Mouse (Mus musculus) forebrain, embryonic 15.5 days (tissue): ENCODE data around the gene Tmem44. TPM values are rescaled to one million over a fixed set of nuclear protein-coding genes. Genes with fewer than 3 reads are reported as not detected.
A peak's percentile ranks its signal among the peaks of the same experiment; 100 is the strongest.

ENCODE experiments used
- ATAC-seq: fragments of 200-750 bp; cut with Nextera tagmentation; replicated peaks from 2 replicates; pipeline ENCODE4 v1.8.0; 2017; ENCODE audit warnings: mild to moderate bottlenecking, moderate TSS enrichment, moderate library complexity
- H3K27ac ChIP-seq: fragments of 300-500 bp; sonication (generic); replicated peaks from 2 replicates; pipeline ENCODE4 v1.5.1; 2015; ENCODE audit warnings: mild to moderate bottlenecking, inconsistent platforms
- H3K27me3 ChIP-seq: fragments of 300-500 bp; sonication (generic); 2 replicates; pipeline ENCODE4 v1.6.1; 2015; ENCODE audit warnings: inconsistent platforms
- H3K36me3 ChIP-seq: fragments of 300-500 bp; sonication (generic); 2 replicates; pipeline ENCODE4 v1.6.1; 2015; ENCODE audit warnings: mild to moderate bottlenecking, inconsistent platforms
- H3K4me1 ChIP-seq: fragments of 300-500 bp; sonication (generic); 2 replicates; pipeline ENCODE4 v1.6.1; 2015; ENCODE audit warnings: inconsistent platforms
- H3K4me2 ChIP-seq: fragments of 300-500 bp; sonication (generic); replicated peaks from 2 replicates; pipeline ENCODE4 v1.6.1; 2015; ENCODE audit warnings: mild to moderate bottlenecking, inconsistent platforms
- H3K4me3 ChIP-seq: fragments of 300-500 bp; sonication (generic); 2 replicates; pipeline ENCODE4 v1.5.1; 2015; ENCODE audit warnings: mild to moderate bottlenecking, inconsistent platforms
- H3K9ac ChIP-seq: fragments of 300-500 bp; sonication (generic); replicated peaks from 2 replicates; pipeline ENCODE4 v1.6.1; 2015; ENCODE audit warnings: mild to moderate bottlenecking, inconsistent platforms
- H3K9me3 ChIP-seq: fragments of 300-500 bp; sonication (generic); 2 replicates; pipeline ENCODE4 v1.6.1; 2016; ENCODE audit warnings: inconsistent platforms
- WGBS: fragments of 180-500 bp; shearing (Covaris S2); methylation state at CpG from one replicate; pipeline ENCODE4 v1.1.7; 2015; ENCODE audit warnings: mixed read lengths; 5-methylcytosine and 5-hydroxymethylcytosine counted together
- polyA plus RNA-seq: library from polyadenylated mRNA; unstranded; fragments of >200 nt; fragmentation: Nextera tagmentation; extraction: Ambion mirVana; gene quantifications from 2 replicates; pipeline ENCODE4 v1.2.1, GENCODE M21; 2015

The Tmem44 gene
- polyA plus RNA-seq, 1 experiment from 2014 or later, result 89.6 TPM

GRCm38 (mm10) chr16:30548291-30548690, 2.4 kb downstream of the Tmem44 start:
- WGBS, result 80% methylated on average over 5 of the region's 5 CpGs

GRCm38 (mm10) chr16:30544693-30545092, 5.9 kb downstream of the Tmem44 start:
- Histone ChIP-seq H3K9me3 (no peaks in the 10 kb centered on the region), H3K4me1 (peaks cover 19% of the 10 kb centered on the region), H3K27me3 (no peaks in the 10 kb centered on the region), H3K9ac (no peak overlapping the region), H3K4me2 (no peak overlapping the region), H3K36me3 (peaks cover 41% of the 10 kb centered on the region), H3K4me3 (no peak overlapping the region), H3K27ac (no peak overlapping the region)
- WGBS, result 94% methylated on average over 4 of the region's 4 CpGs
- no peak for ATAC-seq

More at GRCm38 (mm10) chr16:30548291-30548690, 2.4 kb downstream of the Tmem44 start:
- no peaks in the 10 kb centered on the region for H3K27me3 ChIP-seq
- H3K4me3 ChIP-seq, result peak overlapping the region; percentile 86
- peak overlapping the region; percentile 74 for H3K4me2 ChIP-seq
- H3K9ac ChIP-seq, result peak overlapping the region; percentile 97; the same call in 1 of the 2 replicates
- H3K4me1 ChIP-seq, result peaks cover 34% of the 10 kb centered on the region
- H3K9me3 ChIP-seq, result no peaks in the 10 kb centered on the region
- no peak overlapping the region for H3K27ac ChIP-seq
- H3K36me3 ChIP-seq, result peaks cover 31% of the 10 kb centered on the region
- ATAC-seq, result no peak

GRCm38 (mm10) chr16:30543386-30543785, 7.3 kb downstream of the Tmem44 start:
- ATAC-seq, result no peak
- no peaks in the 10 kb centered on the region for H3K9me3 ChIP-seq
- no peak overlapping the region for H3K4me2 ChIP-seq
- H3K4me3 ChIP-seq, result no peak overlapping the region
- 88% methylated on average over 9 of the region's 9 CpGs for WGBS
- peaks cover 41% of the 10 kb centered on the region for H3K36me3 ChIP-seq
- H3K27me3 ChIP-seq, result no peaks in the 10 kb centered on the region
- H3K4me1 ChIP-seq, result peaks cover 6% of the 10 kb centered on the region
- H3K27ac ChIP-seq, result no peak overlapping the region
- H3K9ac ChIP-seq, result no peak overlapping the region

- Histone ChIP-seq H3K4me1 (peaks cover 3% of the 10 kb centered on the region), H3K9me3 (no peaks in the 10 kb centered on the region), H3K4me2 (no peak overlapping the region), H3K36me3 (peaks cover 41% of the 10 kb centered on the region), H3K4me3 (no peak overlapping the region), H3K9ac (no peak overlapping the region), H3K27me3 (no peaks in the 10 kb centered on the region), H3K27ac (no peak overlapping the region)
- no peak for ATAC-seq
- whole genome bisulfite sequencing, result 88% methylated on average over 6 of the region's 6 CpGs
Measured at GRCm38 (mm10) chr16:30542826-30543225, 7.8 kb downstream of the Tmem44 start.

- peaks cover 30% of the 10 kb centered on the region; the same call in 1 of the 2 replicates for H3K36me3 ChIP-seq
- H3K4me1 ChIP-seq, result no peaks in the 10 kb centered on the region
- no peak overlapping the region for H3K4me2 ChIP-seq
- H3K27me3 ChIP-seq, result no peaks in the 10 kb centered on the region
- H3K9ac ChIP-seq, result no peak overlapping the region
- WGBS, result 69% methylated on average over 20 of the region's 20 CpGs
- ATAC-seq, result no peak
- no peak overlapping the region for H3K4me3 ChIP-seq
- no peaks in the 10 kb centered on the region for H3K9me3 ChIP-seq
- H3K27ac ChIP-seq, result no peak overlapping the region
Measured at GRCm38 (mm10) chr16:30540107-30541001, 10.3 kb downstream of the Tmem44 start.

GRCm38 (mm10) chr16:30539433-30539832, 11.2 kb downstream of the Tmem44 start:
- no peak overlapping the region for H3K27ac ChIP-seq
- no peak overlapping the region for H3K4me3 ChIP-seq
- no peak overlapping the region for H3K4me2 ChIP-seq
- peak; percentile 54; the same call in 1 of the 2 replicates for ATAC-seq
- WGBS, result 26% methylated on average over 10 of the region's 10 CpGs
- H3K9ac ChIP-seq, result no peak overlapping the region
- no peaks in the 10 kb centered on the region for H3K27me3 ChIP-seq
- no peaks in the 10 kb centered on the region for H3K9me3 ChIP-seq
- peaks cover 22% of the 10 kb centered on the region; the same call in 1 of the 2 replicates for H3K36me3 ChIP-seq
- no peaks in the 10 kb centered on the region for H3K4me1 ChIP-seq

- Histone ChIP-seq H3K4me3 (no peak overlapping the region), H3K9ac (no peak overlapping the region), H3K4me2 (no peak overlapping the region), H3K27ac (no peak overlapping the region), H3K27me3 (no peaks in the 10 kb centered on the region), H3K4me1 (no peaks in the 10 kb centered on the region), H3K9me3 (no peaks in the 10 kb centered on the region), H3K36me3 (peaks cover 15% of the 10 kb centered on the region)
- 90% methylated on average over 1 of the region's 1 CpGs for WGBS
- ATAC-seq, result no peak
Measured at GRCm38 (mm10) chr16:30535075-30535474, 15.6 kb downstream of the Tmem44 start.

- Histone ChIP-seq H3K27me3 (no peaks in the 10 kb centered on the region), H3K9me3 (no peaks in the 10 kb centered on the region), H3K36me3 (peaks cover 29% of the 10 kb centered on the region), H3K9ac (no peak overlapping the region), H3K4me1 (no peaks in the 10 kb centered on the region), H3K27ac (no peak overlapping the region), H3K4me2 (no peak overlapping the region), H3K4me3 (no peak overlapping the region)
- 73% methylated on average over 4 of the region's 4 CpGs for WGBS
- ATAC-seq, result no peak
Measured at GRCm38 (mm10) chr16:30533592-30533991, 17.1 kb downstream of the Tmem44 start.

- H3K27ac ChIP-seq, result no peak overlapping the region
- ATAC-seq, result no peak
- H3K4me1 ChIP-seq, result no peaks in the 10 kb centered on the region
- H3K9ac ChIP-seq, result no peak overlapping the region
- WGBS, result 70% methylated on average over 1 of the region's 1 CpGs
- H3K4me2 ChIP-seq, result no peak overlapping the region
- no peaks in the 10 kb centered on the region for H3K9me3 ChIP-seq
- peaks cover 34% of the 10 kb centered on the region for H3K36me3 ChIP-seq
- no peaks in the 10 kb centered on the region for H3K27me3 ChIP-seq
- no peak overlapping the region for H3K4me3 ChIP-seq
Measured at GRCm38 (mm10) chr16:30532929-30533328, 17.7 kb downstream of the Tmem44 start.

- no peak overlapping the region for H3K4me3 ChIP-seq
- H3K4me1 ChIP-seq, result no peaks in the 10 kb centered on the region
- H3K4me2 ChIP-seq, result no peak overlapping the region
- H3K36me3 ChIP-seq, result peaks cover 36% of the 10 kb centered on the region
- 0 out of 2 replicates have a peak, but pooled peaks have one; percentile 57 for ATAC-seq
- H3K27ac ChIP-seq, result no peak overlapping the region
- H3K9ac ChIP-seq, result no peak overlapping the region
- no peaks in the 10 kb centered on the region for H3K27me3 ChIP-seq
- WGBS, result 31% methylated on average over 20 of the region's 20 CpGs
- H3K9me3 ChIP-seq, result no peaks in the 10 kb centered on the region
Measured at GRCm38 (mm10) chr16:30531761-30532406, 18.8 kb downstream of the Tmem44 start.

- Histone ChIP-seq H3K4me1 (no peaks in the 10 kb centered on the region), H3K27ac (no peak overlapping the region), H3K27me3 (no peaks in the 10 kb centered on the region), H3K4me2 (no peak overlapping the region), H3K9me3 (no peaks in the 10 kb centered on the region), H3K9ac (no peak overlapping the region), H3K36me3 (peaks cover 36% of the 10 kb centered on the region), H3K4me3 (no peak overlapping the region)
- no peak for ATAC-seq
- 45% methylated on average over 4 of the region's 4 CpGs for WGBS
Measured at GRCm38 (mm10) chr16:30530815-30531214, 19.8 kb downstream of the Tmem44 start.

- WGBS, result 83% methylated on average over 8 of the region's 8 CpGs
- no peak overlapping the region for H3K9ac ChIP-seq
- ATAC-seq, result no peak
- no peak overlapping the region for H3K4me2 ChIP-seq
- no peaks in the 10 kb centered on the region for H3K4me1 ChIP-seq
- H3K36me3 ChIP-seq, result peaks cover 46% of the 10 kb centered on the region
- no peak overlapping the region for H3K4me3 ChIP-seq
- no peaks in the 10 kb centered on the region for H3K27me3 ChIP-seq
- H3K27ac ChIP-seq, result no peak overlapping the region
- no peaks in the 10 kb centered on the region for H3K9me3 ChIP-seq
Measured at GRCm38 (mm10) chr16:30528386-30528785, 22.3 kb downstream of the Tmem44 start.
